Mouse (Mus musculus): Measurements from ENCODE around the gene Pde4d. TPM values are rescaled to one million over a fixed set of nuclear protein-coding genes. Genes with fewer than 3 reads are reported as not detected.

Pde4d gene
- polyA plus RNA-seq, 1 experiment from 2014 or later = 14.9 TPM

DNA sequence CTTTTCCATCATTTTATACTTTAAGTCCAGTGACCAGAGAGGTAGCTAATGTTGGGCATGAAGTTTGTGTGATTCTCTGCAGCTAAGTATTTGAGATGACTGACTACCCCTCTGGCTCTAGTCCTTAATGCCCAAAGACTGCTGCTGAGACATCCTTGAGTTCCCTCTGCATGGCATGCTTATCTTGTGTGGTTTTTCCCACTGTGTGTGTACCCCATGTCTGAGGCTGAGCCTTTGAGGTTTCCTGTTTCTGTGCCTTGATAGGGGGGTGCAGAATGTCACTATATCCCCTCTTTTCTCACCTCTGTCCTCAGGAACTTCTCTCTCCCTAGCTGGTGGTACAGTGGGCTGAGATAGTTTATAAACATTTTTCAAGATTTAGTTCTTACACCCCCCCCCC, 14.1 kb upstream of the Pde4d start:
- no peaks in the 10 kb centered on the region for H3K4me1 ChIP-seq (replicated peaks; ENCODE audit: control insufficient read depth, insufficient read depth, low read length)
- no peak overlapping the region for H3K4me2 ChIP-seq (ENCODE audit: low read depth, low read length)
- no peaks in the 10 kb centered on the region for H3K27me3 ChIP-seq (ENCODE audit: control insufficient read depth, insufficient read depth, low read depth, low read length)
- no peaks in the 10 kb centered on the region for H3K36me3 ChIP-seq (ENCODE audit: control insufficient read depth, insufficient read depth, low read length)
- no peaks in the 10 kb centered on the region for H3K9me3 ChIP-seq (ENCODE audit: control insufficient read depth, low read length)
- H3K9ac ChIP-seq (ENCODE audit: low read length) = no peak overlapping the region
- ATAC-seq (ENCODE audit: low read depth) = no peak
- no peak overlapping the region for H3K27ac ChIP-seq (ENCODE audit: low read length)
- H3K4me3 ChIP-seq (ENCODE audit: low read length) = no peak overlapping the region

DNA sequence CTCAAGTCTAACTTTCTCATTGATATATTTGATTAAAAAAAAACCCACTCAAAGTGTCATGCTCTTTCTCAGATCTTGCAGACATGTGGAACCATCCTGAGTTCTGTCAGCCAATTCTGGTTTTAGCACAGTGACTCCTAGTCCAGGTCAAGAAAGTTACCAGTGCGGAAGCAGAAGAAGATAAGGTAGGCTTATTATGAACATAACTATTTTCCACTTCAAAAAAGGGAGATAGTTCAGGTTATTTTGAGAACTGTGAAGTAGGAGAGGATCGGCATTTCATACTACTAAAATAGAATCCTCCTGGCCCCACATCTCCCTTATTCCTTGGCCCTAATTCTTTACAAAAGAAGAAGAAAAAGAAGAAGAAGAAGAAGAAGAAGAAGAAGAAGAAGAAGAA, 12.3 kb upstream of the Pde4d start:
- Histone ChIP-seq H3K4me3 (ENCODE audit: low read length) (no peak overlapping the region), H3K36me3 (ENCODE audit: control insufficient read depth, insufficient read depth, low read length) (no peaks in the 10 kb centered on the region), H3K27ac (ENCODE audit: low read length) (no peak overlapping the region), H3K4me2 (ENCODE audit: low read depth, low read length) (no peak overlapping the region), H3K27me3 (ENCODE audit: control insufficient read depth, insufficient read depth, low read depth, low read length) (no peaks in the 10 kb centered on the region), H3K9me3 (ENCODE audit: control insufficient read depth, low read length) (no peaks in the 10 kb centered on the region), H3K4me1 (replicated peaks; ENCODE audit: control insufficient read depth, insufficient read depth, low read length) (no peaks in the 10 kb centered on the region), H3K9ac (ENCODE audit: low read length) (no peak overlapping the region)
- ATAC-seq (ENCODE audit: low read depth) = no peak
- WGBS = 81% methylated on average over 2 of the region's 2 CpGs

DNA sequence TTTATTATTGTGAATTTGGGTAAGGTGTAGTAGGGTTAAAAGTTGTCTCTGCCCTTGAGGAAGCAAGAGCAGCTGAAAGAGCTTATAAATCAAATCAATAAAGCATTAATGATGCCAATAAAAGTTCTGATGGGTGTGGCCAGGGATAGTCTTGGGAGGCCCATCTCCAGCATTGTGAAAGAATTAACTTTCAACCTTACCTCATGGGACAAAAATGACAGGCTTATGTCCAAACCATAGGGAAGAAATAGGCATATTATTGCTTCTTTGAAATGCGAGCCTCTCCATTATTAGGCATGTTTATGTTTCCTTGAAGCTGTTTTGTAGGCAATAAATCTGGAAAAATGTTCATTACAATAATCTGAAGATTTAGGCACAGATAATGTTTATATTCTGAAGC, 10.7 kb upstream of the Pde4d start:
- no peak overlapping the region for H3K9ac ChIP-seq (ENCODE audit: low read length)
- H3K4me1 ChIP-seq (replicated peaks; ENCODE audit: control insufficient read depth, insufficient read depth, low read length) = no peaks in the 10 kb centered on the region
- H3K9me3 ChIP-seq (ENCODE audit: control insufficient read depth, low read length) = no peaks in the 10 kb centered on the region
- H3K27ac ChIP-seq (ENCODE audit: low read length) = no peak overlapping the region
- H3K36me3 ChIP-seq (ENCODE audit: control insufficient read depth, insufficient read depth, low read length) = no peaks in the 10 kb centered on the region
- no peak overlapping the region for H3K4me2 ChIP-seq (ENCODE audit: low read depth, low read length)
- H3K27me3 ChIP-seq (ENCODE audit: control insufficient read depth, insufficient read depth, low read depth, low read length) = no peaks in the 10 kb centered on the region
- 72% methylated on average over 1 of the region's 1 CpGs for WGBS
- H3K4me3 ChIP-seq (ENCODE audit: low read length) = no peak overlapping the region
- no peak for ATAC-seq (ENCODE audit: low read depth)

GRCm38 (mm10) chr13:108448348-108448931, 1.3 kb upstream of the Pde4d start:
- H3K4me1 ChIP-seq (replicated peaks; ENCODE audit: control insufficient read depth, insufficient read depth, low read length) = peaks cover 7% of the 10 kb centered on the region; the same call in 1 of the 2 replicates
- peak; percentile 59 for ATAC-seq (ENCODE audit: low read depth)
- no peaks in the 10 kb centered on the region for H3K36me3 ChIP-seq (ENCODE audit: control insufficient read depth, insufficient read depth, low read length)
- 47% methylated on average over 11 of the region's 11 CpGs for WGBS
- H3K4me3 ChIP-seq (ENCODE audit: low read length) = no peak overlapping the region
- no peaks in the 10 kb centered on the region for H3K9me3 ChIP-seq (ENCODE audit: control insufficient read depth, low read length)
- H3K9ac ChIP-seq (ENCODE audit: low read length) = no peak overlapping the region
- no peaks in the 10 kb centered on the region for H3K27me3 ChIP-seq (ENCODE audit: control insufficient read depth, insufficient read depth, low read depth, low read length)
- H3K4me2 ChIP-seq (ENCODE audit: low read depth, low read length) = peak overlapping the region; percentile 5; the same call in 1 of the 2 replicates
- 0 out of 2 replicates have a peak overlapping the region, but pooled peaks have one; percentile 24 for H3K27ac ChIP-seq (ENCODE audit: low read length)

- Histone ChIP-seq H3K27ac (ENCODE audit: low read length) (no peak overlapping the region), H3K4me1 (replicated peaks; ENCODE audit: control insufficient read depth, insufficient read depth, low read length) (peaks cover 7% of the 10 kb centered on the region; the same call in 1 of the 2 replicates), H3K27me3 (ENCODE audit: control insufficient read depth, insufficient read depth, low read depth, low read length) (no peaks in the 10 kb centered on the region), H3K9me3 (ENCODE audit: control insufficient read depth, low read length) (no peaks in the 10 kb centered on the region), H3K9ac (ENCODE audit: low read length) (no peak overlapping the region), H3K4me2 (ENCODE audit: low read depth, low read length) (no peak overlapping the region), H3K36me3 (ENCODE audit: control insufficient read depth, insufficient read depth, low read length) (no peaks in the 10 kb centered on the region), H3K4me3 (ENCODE audit: low read length) (no peak overlapping the region)
- WGBS = 72% methylated on average over 2 of the region's 2 CpGs
- ATAC-seq (ENCODE audit: low read depth) = no peak
These were observed 1.4 kb downstream of the Pde4d start for GRCm38 (mm10) chr13:108451122-108451521.

- Histone ChIP-seq H3K9me3 (ENCODE audit: control insufficient read depth, low read length) (no peaks in the 10 kb centered on the region), H3K27me3 (ENCODE audit: control insufficient read depth, insufficient read depth, low read depth, low read length) (no peaks in the 10 kb centered on the region), H3K9ac (ENCODE audit: low read length) (no peak overlapping the region), H3K4me1 (replicated peaks; ENCODE audit: control insufficient read depth, insufficient read depth, low read length) (peaks cover 7% of the 10 kb centered on the region; the same call in 1 of the 2 replicates), H3K36me3 (ENCODE audit: control insufficient read depth, insufficient read depth, low read length) (no peaks in the 10 kb centered on the region), H3K27ac (ENCODE audit: low read length) (no peak overlapping the region), H3K4me3 (ENCODE audit: low read length) (no peak overlapping the region), H3K4me2 (ENCODE audit: low read depth, low read length) (no peak overlapping the region)
- 54% methylated on average over 6 of the region's 6 CpGs for WGBS
- ATAC-seq (ENCODE audit: low read depth) = no peak
These were observed 3.5 kb downstream of the Pde4d start for GRCm38 (mm10) chr13:108453064-108453919.

DNA sequence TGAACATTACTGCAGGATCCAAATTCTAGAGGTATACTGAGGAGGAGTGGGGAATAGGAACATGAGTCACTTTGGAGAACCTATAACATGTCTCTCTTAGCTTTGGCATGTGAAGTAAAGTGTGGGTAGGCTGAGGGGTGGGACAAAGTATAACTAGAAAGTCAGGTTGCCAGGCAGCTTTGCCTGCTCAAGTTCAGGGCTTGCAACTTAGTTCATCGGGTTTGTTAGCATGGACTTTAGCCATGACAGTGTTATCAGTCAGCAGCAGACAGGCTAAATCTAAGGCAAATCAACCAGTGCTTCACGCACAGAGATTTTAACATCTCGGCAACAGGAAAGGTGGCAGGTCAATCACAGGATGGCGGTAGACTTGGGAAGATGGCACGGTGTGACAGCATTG, 12.8 kb downstream of the Pde4d start:
- no peak overlapping the region for H3K9ac ChIP-seq (ENCODE audit: low read length)
- no peak overlapping the region for H3K4me3 ChIP-seq (ENCODE audit: low read length)
- no peak overlapping the region for H3K4me2 ChIP-seq (ENCODE audit: low read depth, low read length)
- 89% methylated on average over 5 of the region's 5 CpGs for WGBS
- H3K36me3 ChIP-seq (ENCODE audit: control insufficient read depth, insufficient read depth, low read length) = no peaks in the 10 kb centered on the region
- no peaks in the 10 kb centered on the region for H3K9me3 ChIP-seq (ENCODE audit: control insufficient read depth, low read length)
- ATAC-seq (ENCODE audit: low read depth) = no peak
- no peaks in the 10 kb centered on the region for H3K27me3 ChIP-seq (ENCODE audit: control insufficient read depth, insufficient read depth, low read depth, low read length)
- H3K27ac ChIP-seq (ENCODE audit: low read length) = no peak overlapping the region
- H3K4me1 ChIP-seq (replicated peaks; ENCODE audit: control insufficient read depth, insufficient read depth, low read length) = 0 out of 2 replicates have a peak, but pooled peaks cover 2% of the 10 kb centered on the region

GRCm38 (mm10) chr13:108465755-108466154, 16.0 kb downstream of the Pde4d start:
- Histone ChIP-seq H3K9me3 (ENCODE audit: control insufficient read depth, low read length) (no peaks in the 10 kb centered on the region), H3K36me3 (ENCODE audit: control insufficient read depth, insufficient read depth, low read length) (no peaks in the 10 kb centered on the region), H3K9ac (ENCODE audit: low read length) (no peak overlapping the region), H3K4me3 (ENCODE audit: low read length) (no peak overlapping the region), H3K27me3 (ENCODE audit: control insufficient read depth, insufficient read depth, low read depth, low read length) (no peaks in the 10 kb centered on the region), H3K4me1 (replicated peaks; ENCODE audit: control insufficient read depth, insufficient read depth, low read length) (0 out of 2 replicates have a peak, but pooled peaks cover 2% of the 10 kb centered on the region), H3K4me2 (ENCODE audit: low read depth, low read length) (no peak overlapping the region), H3K27ac (ENCODE audit: low read length) (no peak overlapping the region)
- no peak for ATAC-seq (ENCODE audit: low read depth)

- no peak overlapping the region for H3K4me3 ChIP-seq (ENCODE audit: low read length)
- H3K36me3 ChIP-seq (ENCODE audit: control insufficient read depth, insufficient read depth, low read length) = no peaks in the 10 kb centered on the region
- no peak; the same call in 1 of the 2 replicates for ATAC-seq (ENCODE audit: low read depth)
- H3K4me2 ChIP-seq (ENCODE audit: low read depth, low read length) = no peak overlapping the region
- H3K9me3 ChIP-seq (ENCODE audit: control insufficient read depth, low read length) = no peaks in the 10 kb centered on the region
- WGBS = 24% methylated on average over 1 of the region's 1 CpGs
- 0 out of 2 replicates have a peak, but pooled peaks cover 2% of the 10 kb centered on the region for H3K4me1 ChIP-seq (replicated peaks; ENCODE audit: control insufficient read depth, insufficient read depth, low read length)
- no peak overlapping the region for H3K27ac ChIP-seq (ENCODE audit: low read length)
- no peak overlapping the region for H3K9ac ChIP-seq (ENCODE audit: low read length)
- no peaks in the 10 kb centered on the region for H3K27me3 ChIP-seq (ENCODE audit: control insufficient read depth, insufficient read depth, low read depth, low read length)
These were observed 17.3 kb downstream of the Pde4d start for GRCm38 (mm10) chr13:108467046-108467445.
